Mouse (Mus musculus): ENCODE data around the gene Pex3.

Pex3 gene

DNA sequence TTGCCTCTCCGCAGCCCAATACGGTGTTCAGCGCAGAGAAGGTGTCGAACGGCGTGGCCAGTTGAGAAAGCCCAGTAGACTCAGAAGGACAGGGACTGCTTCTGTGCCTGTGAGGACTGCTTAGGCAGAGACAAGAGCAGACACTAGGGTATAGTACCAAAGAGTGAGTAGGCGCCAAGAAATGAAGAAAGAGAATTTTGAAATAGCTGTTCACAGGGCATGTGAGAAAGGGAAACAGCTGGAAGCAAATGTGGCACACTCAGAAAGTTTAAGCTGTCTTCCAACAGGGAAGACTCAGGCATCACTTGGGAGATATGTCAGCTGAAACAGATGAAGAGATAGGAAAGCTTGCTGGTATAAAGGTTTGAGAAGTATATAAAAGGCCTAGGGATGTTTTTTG lies 16.2 kb downstream of the Pex3 start:
- DNase-seq (ENCODE audit: low spot score in 2 of 2) = no peak

DNA sequence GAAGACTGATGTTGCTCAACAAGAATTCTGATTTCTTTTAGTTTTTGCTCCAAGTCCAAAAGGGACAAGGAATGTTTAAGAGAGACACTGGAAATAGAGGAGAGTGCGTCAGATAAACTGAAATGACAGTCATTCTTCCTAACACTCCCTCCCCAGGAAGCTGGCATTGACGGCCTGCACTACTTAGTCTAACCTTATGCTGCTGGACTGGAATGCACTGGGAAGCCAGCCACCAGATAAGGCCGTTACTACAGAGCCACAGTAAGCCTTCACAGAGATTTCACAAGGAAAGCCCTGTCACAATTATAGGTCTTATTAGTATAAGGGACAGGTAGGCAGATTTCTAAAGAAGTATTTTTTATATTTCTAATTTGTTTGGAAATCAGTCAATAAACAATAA lies 18.2 kb downstream of the Pex3 start:
- DNase-seq (ENCODE audit: low spot score in 2 of 2) = no peak

DNA sequence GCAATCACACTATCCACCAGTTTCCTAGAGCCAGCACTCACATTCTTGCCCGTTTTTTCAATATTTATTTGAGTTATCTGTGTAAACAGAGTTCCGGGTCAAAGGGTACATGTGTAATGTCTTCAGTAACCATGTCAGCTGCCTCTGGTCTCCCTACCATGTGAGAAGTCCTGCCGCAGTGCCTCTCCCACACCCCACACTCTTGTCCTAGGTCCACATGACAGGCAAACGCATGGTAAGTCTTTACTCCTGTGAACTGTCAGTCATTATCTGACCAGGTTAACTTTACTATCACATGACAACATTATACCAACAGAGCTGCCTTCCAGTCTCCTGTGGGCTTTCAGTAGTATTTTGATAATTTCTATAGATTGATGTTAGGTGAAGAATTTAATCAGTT lies 24.8 kb downstream of the Pex3 start:
- no peak for DNase-seq (ENCODE audit: low spot score in 2 of 2)

- no peak for DNase-seq (ENCODE audit: low spot score in 2 of 2)
These were observed 31.1 kb downstream of the Pex3 start for GRCm38 (mm10) chr10:13521857-13522256.

DNA sequence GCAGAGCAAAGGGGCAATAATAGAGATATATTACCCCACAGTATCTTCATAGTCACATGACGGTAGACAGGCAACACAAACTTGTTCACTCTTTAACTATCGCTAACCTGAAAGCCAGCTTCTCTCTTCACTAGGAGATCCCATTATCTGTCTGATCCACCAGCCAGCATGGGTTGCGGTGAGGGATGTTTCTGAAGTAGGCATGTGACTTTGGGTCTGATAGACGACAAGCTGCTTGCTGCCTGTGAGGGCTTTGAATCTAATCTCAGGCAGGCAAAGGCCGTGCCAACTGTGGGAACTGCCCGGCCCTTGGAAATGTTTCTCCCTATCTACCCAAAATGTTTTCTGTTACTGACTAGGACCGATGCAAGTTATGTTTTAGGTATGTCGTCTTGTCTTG lies 50.6 kb downstream of the Pex3 start:
- no peak for DNase-seq (ENCODE audit: low spot score in 2 of 2)

DNA sequence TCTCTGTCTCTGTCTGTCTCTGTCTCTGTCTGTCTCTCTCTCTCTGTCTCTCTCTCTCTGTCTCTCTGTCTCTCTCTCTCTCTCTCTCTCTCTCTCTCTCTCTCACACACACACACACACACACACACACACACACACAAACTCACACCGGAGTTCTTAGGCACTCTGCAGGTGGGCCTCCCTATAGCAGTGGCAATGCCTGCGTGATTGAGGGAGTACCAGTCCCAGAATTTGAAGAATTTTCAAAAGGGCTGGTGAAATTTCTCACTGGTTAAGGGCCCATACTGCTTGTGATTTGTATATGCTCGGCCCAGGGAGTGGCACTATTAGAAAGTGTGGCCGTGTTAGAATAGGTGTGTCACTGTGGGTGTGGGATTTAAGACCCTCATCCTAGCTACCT lies 51.4 kb downstream of the Pex3 start:
- peak in 1 of 2 experiments; percentile 3 for DNase-seq (ENCODE audit: low spot score in 2 of 2)

DNA sequence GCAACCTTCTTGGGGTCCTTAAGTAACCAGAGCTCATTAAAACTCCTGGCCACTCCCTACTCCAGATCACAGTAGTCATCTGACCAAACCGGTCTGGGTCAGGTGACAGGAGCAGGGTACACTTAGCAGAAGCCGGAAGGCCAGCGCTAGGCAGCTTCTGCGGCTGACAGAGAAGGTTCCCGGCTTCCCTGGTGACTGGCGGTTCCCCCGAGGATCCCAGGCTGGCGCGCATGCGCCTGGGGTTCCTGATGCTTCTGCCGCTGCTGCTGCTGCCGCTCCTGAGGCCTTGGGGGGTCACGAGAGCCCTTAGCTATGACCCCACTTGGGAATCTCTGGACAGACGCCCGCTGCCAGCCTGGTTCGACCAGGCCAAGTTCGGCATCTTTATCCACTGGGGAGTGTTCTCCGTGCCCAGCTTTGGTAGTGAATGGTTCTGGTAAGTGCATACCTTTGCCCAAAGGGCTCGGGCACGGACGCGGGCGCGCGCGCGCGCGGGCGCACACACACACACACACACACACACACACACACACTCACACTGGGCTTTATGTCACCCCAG lies 51.9 kb downstream of the Pex3 start:
- peak; percentile 90 to 92 for DNase-seq (ENCODE audit: low spot score in 2 of 2)

DNA sequence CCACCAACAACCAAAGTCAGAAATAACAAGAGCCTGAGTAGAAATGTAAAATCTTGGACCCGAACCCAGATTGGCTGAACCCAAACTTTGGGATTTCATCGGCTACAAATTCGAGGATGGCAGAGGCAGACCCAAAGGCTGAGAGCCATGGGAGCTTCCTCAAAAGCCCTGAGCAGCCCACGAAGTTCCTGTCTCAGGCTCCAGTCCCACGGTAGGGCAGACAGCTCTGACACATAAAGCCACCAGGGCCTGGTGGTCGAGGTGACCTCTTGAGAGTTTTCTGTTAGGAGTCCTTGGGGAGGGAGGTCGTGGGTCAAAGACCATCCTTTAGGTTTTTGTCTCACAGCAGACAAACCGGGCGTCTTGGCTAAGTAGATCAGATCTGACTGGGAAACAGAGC lies 52.5 kb downstream of the Pex3 start:
- no peak for DNase-seq (ENCODE audit: low spot score in 2 of 2)

- DNase-seq (ENCODE audit: low spot score in 2 of 2) = no peak
These were observed 53.6 kb downstream of the Pex3 start, which contains the start of gene Fuca2 for GRCm38 (mm10) chr10:13499331-13499730. Gene Fuca2 (plus strand): TSS chr10:13499540.

DNA sequence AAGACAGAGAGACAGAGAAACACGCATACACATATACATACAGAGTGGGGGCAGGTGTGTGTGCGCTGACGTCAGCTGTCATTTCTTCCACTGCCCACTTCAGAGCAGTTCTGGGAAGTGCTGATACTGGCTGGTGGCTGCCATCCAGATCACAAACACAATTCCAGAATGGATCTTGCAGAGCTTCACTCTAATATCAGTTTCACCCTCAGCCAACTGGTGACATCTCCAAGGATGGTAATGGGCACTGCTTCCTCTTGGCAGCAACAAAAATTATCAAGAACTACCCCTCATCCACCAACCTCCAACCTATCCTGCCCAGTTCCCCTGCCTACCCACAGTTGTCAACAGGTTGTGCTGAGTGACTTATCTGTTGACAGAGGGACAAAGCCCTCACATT lies 56.6 kb downstream of the Pex3 start:
- no peak for DNase-seq (ENCODE audit: low spot score in 2 of 2)

- DNase-seq (ENCODE audit: low spot score in 2 of 2) = no peak
These were observed 58.8 kb downstream of the Pex3 start for GRCm38 (mm10) chr10:13493978-13494686.

- DNase-seq (ENCODE audit: low spot score in 2 of 2) = no peak
These were observed 63.3 kb downstream of the Pex3 start for GRCm38 (mm10) chr10:13489671-13490070.

DNA sequence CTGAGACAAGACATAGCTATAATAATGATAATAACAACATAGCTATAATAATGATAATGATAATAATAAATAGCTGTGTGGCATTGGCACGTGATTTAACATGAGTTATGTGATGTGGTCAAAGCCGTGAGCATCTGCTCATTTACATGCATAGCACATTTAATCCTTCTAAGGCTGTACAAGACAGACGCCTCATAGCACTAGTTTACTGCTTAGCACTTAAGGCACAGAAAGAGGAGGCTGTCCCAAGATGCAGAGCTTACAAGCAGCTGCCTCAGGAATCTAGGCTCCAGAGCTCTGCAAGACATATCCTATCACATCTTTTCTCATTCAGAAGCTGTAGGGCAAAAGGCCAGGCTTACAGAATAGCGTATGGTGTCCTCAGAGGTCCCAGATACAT lies 67.0 kb downstream of the Pex3 start:
- DNase-seq (ENCODE audit: low spot score in 2 of 2) = no peak

- no peak for DNase-seq (ENCODE audit: low spot score in 2 of 2)
These were observed 73.6 kb downstream of the Pex3 start for GRCm38 (mm10) chr10:13479341-13479740.

DNA sequence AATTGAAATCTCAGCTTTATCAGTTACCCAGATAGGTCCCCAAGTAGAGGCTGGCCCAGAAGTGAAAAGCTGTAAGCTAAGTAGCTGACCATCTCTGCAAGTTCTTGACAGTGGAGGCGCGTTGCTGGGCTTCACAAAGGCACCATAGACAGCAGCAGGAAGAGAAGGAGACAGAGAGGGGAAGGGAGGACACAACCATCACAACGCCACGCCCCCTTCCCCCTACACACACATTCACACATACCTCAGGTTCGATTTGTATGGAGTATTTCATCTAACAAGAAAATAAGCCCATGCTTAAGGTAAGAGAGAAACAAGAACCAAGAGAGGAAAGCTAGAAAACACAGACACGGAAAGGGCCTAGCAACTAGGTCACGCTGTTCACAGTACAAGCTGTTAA lies 77.8 kb downstream of the Pex3 start:
- DNase-seq (ENCODE audit: low spot score in 2 of 2) = peak in 1 of 2 experiments; percentile 16

DNA sequence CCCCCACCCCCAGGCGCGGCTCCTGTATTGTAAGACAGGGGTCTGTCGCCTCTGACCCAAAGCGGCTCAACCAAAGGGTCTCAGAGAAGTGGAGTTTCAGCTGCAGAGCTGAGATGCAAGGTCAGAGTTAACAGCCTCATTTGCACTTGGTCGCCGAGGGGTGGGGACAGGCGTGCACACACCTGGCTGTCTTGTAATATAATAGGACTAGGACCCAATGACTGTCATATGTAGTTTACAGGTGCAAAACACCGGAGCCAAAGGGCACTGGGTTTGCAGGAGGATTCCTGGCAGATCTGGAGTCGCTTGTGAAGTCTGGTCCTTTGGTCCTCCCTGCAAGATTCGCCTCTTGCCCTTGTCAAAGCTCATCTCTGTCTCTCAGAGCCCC lies 78.4 kb downstream of the Pex3 start:
- no peak for DNase-seq (ENCODE audit: low spot score in 2 of 2)
